Mouse (Mus musculus) midbrain, embryonic 14.5 days (tissue): ENCODE results near the gene S100a2. TPM values are rescaled to one million over a fixed set of nuclear protein-coding genes. Genes with fewer than 3 reads are reported as not detected.

ENCODE experiments used
- ATAC-seq: fragments of 200-750 bp; cut with Nextera tagmentation; 2 replicates; pipeline ENCODE4 v1.8.0; 2017; ENCODE audit warnings: moderate number of reproducible peaks, moderate library complexity; ENCODE audit not compliant: low FRiP score, low TSS enrichment
- DNase-seq: peaks from one replicate; pipeline ENCODE4 v3.0.0-alpha.2; 2015
- H3K27ac ChIP-seq: fragments of 300-500 bp; sonication (generic); replicated peaks from 2 replicates; pipeline ENCODE4 v1.5.1; 2014; ENCODE audit warnings: mild to moderate bottlenecking, low read depth, low read length, moderate library complexity
- H3K27me3 ChIP-seq: fragments of 300-500 bp; sonication (generic); 2 replicates; pipeline ENCODE4 v1.6.1; 2014; ENCODE audit warnings: low read length, control low read depth, mixed read lengths; ENCODE audit not compliant: control insufficient read depth, insufficient read depth
- H3K36me3 ChIP-seq: fragments of 300-500 bp; sonication (generic); 2 replicates; pipeline ENCODE4 v1.6.1; 2014; ENCODE audit warnings: low read length, control low read depth; ENCODE audit not compliant: control insufficient read depth, insufficient read depth
- H3K4me1 ChIP-seq: fragments of 300-500 bp; sonication (generic); 2 replicates; pipeline ENCODE4 v1.6.1; 2014; ENCODE audit warnings: mild to moderate bottlenecking, antibody characterized with exemption, low read length, control low read depth; ENCODE audit not compliant: control insufficient read depth, insufficient read depth
- H3K4me2 ChIP-seq: fragments of 300-500 bp; sonication (generic); 2 replicates; pipeline ENCODE4 v1.6.1; 2014; ENCODE audit warnings: mild to moderate bottlenecking, low read length, moderate library complexity
- H3K4me3 ChIP-seq: fragments of 300-500 bp; sonication (generic); replicated peaks from 2 replicates; pipeline ENCODE4 v1.5.1; 2014; ENCODE audit warnings: low read depth, low read length
- H3K9ac ChIP-seq: fragments of 300-500 bp; sonication (generic); replicated peaks from 2 replicates; pipeline ENCODE4 v1.6.1; 2014; ENCODE audit warnings: mild to moderate bottlenecking, low read length, moderate library complexity
- H3K9me3 ChIP-seq: fragments of 300-500 bp; sonication (generic); 2 replicates; pipeline ENCODE4 v1.6.1; 2016; ENCODE audit warnings: low read length, control low read depth, mixed read lengths; ENCODE audit not compliant: control insufficient read depth
- WGBS: fragments of 180-500 bp; shearing (Covaris S2); extraction: QIAGEN DNeasy Blood & Tissue Kit; methylation state at CpG from one replicate; pipeline ENCODE4 v1.1.7; 2014; 5-methylcytosine and 5-hydroxymethylcytosine counted together
- polyA plus RNA-seq: library from polyadenylated mRNA; unstranded; fragments of >200 nt; fragmentation: Nextera tagmentation; extraction: Ambion mirVana; gene quantifications from 2 replicates; pipeline ENCODE4 v1.2.1, GENCODE M21; 2014

Gene S100a2
- polyA plus RNA-seq, 1 experiment from 2014 or later: not detected

- H3K4me1 ChIP-seq: no peaks in the 10 kb centered on the region
- ATAC-seq: no peak
- H3K36me3 ChIP-seq: no peaks in the 10 kb centered on the region
- H3K9ac ChIP-seq: no peak overlapping the region
- H3K4me2 ChIP-seq: no peak overlapping the region
- H3K9me3 ChIP-seq: no peaks in the 10 kb centered on the region
- H3K27ac ChIP-seq: no peak overlapping the region
- no peak overlapping the region for H3K4me3 ChIP-seq
- no peaks in the 10 kb centered on the region for H3K27me3 ChIP-seq
- no peak for DNase-seq
- 89% methylated on average over 6 of the region's 6 CpGs for WGBS
Observed at GRCm38 (mm10) chr3:90600036-90600435, 10.0 kb downstream of the S100a2 start.

- H3K27me3 ChIP-seq: no peaks in the 10 kb centered on the region
- 75% methylated on average over 8 of the region's 8 CpGs for WGBS
- no peak overlapping the region for H3K4me3 ChIP-seq
- ATAC-seq (no peak), DNase-seq (no peak)
- no peak overlapping the region for H3K27ac ChIP-seq
- no peak overlapping the region for H3K4me2 ChIP-seq
- H3K9ac ChIP-seq: no peak overlapping the region
- no peaks in the 10 kb centered on the region for H3K36me3 ChIP-seq
- H3K9me3 ChIP-seq: no peaks in the 10 kb centered on the region
- no peaks in the 10 kb centered on the region for H3K4me1 ChIP-seq
Observed at GRCm38 (mm10) chr3:90600458-90601195, 10.6 kb downstream of the S100a2 start.

- WGBS: 86% methylated on average over 11 of the region's 11 CpGs
- Histone ChIP-seq H3K27ac (no peak within 1 kb of the TSS), H3K4me3 (no peak within 1 kb of the TSS), H3K9ac (no peak within 1 kb of the TSS), H3K27me3 (no peaks in the 10 kb centered on the region), H3K9me3 (no peaks in the 10 kb centered on the region), H3K36me3 (no peaks in the 10 kb centered on the region), H3K4me2 (no peak within 1 kb of the TSS), H3K4me1 (no peaks in the 10 kb centered on the region)
- ATAC-seq (no peak), DNase-seq (no peak)
Observed at GRCm38 (mm10) chr3:90601486-90602110, 11.6 kb downstream of the S100a2 start, which contains the start of gene Gm42674. TSS of gene Gm42674 (plus strand) at chr3:90601904.

- H3K9ac ChIP-seq: no peak within 1 kb of the TSS
- H3K4me2 ChIP-seq: no peak within 1 kb of the TSS
- 79% methylated on average over 3 of the region's 3 CpGs for WGBS
- H3K27ac ChIP-seq: no peak within 1 kb of the TSS
- H3K4me1 ChIP-seq: no peaks in the 10 kb centered on the region
- H3K27me3 ChIP-seq: no peaks in the 10 kb centered on the region
- no peak for DNase-seq
- H3K9me3 ChIP-seq: no peaks in the 10 kb centered on the region
- H3K36me3 ChIP-seq: no peaks in the 10 kb centered on the region
- no peak within 1 kb of the TSS for H3K4me3 ChIP-seq
- no peak for ATAC-seq
Observed at GRCm38 (mm10) chr3:90603623-90604022, 13.6 kb downstream of the S100a2 start, which contains the start of gene S100a4. TSS of gene S100a4 (plus strand) at chr3:90603771.

- no peaks in the 10 kb centered on the region for H3K9me3 ChIP-seq
- no peak overlapping the region for H3K4me3 ChIP-seq
- H3K4me2 ChIP-seq: no peak overlapping the region
- no peak for ATAC-seq
- H3K27ac ChIP-seq: no peak overlapping the region
- H3K27me3 ChIP-seq: no peaks in the 10 kb centered on the region
- no peaks in the 10 kb centered on the region for H3K4me1 ChIP-seq
- no peaks in the 10 kb centered on the region for H3K36me3 ChIP-seq
- H3K9ac ChIP-seq: no peak overlapping the region
- WGBS: 62% methylated on average over 4 of the region's 4 CpGs
- peak; percentile 66 for DNase-seq
Observed at GRCm38 (mm10) chr3:90604416-90604815, 14.4 kb downstream of the S100a2 start.

GRCm38 (mm10) chr3:90605049-90605448, 15.0 kb downstream of the S100a2 start:
- H3K27ac ChIP-seq: no peak overlapping the region
- 90% methylated on average over 3 of the region's 3 CpGs for WGBS
- no peak for ATAC-seq

GRCm38 (mm10) chr3:90605736-90606135, 15.7 kb downstream of the S100a2 start:
- Histone ChIP-seq H3K36me3 (no peaks in the 10 kb centered on the region), H3K9ac (no peak overlapping the region), H3K4me3 (no peak overlapping the region), H3K9me3 (no peaks in the 10 kb centered on the region), H3K4me2 (no peak overlapping the region), H3K27ac (no peak overlapping the region), H3K27me3 (no peaks in the 10 kb centered on the region), H3K4me1 (no peaks in the 10 kb centered on the region)
- no peak for ATAC-seq
- DNase-seq: no peak
- WGBS: 91% methylated on average over 2 of the region's 2 CpGs

More at GRCm38 (mm10) chr3:90605049-90605448, 15.0 kb downstream of the S100a2 start:
- Histone ChIP-seq H3K36me3 (no peaks in the 10 kb centered on the region), H3K9ac (no peak overlapping the region), H3K27me3 (no peaks in the 10 kb centered on the region), H3K4me2 (no peak overlapping the region), H3K4me3 (no peak overlapping the region), H3K4me1 (no peaks in the 10 kb centered on the region), H3K9me3 (no peaks in the 10 kb centered on the region)
- DNase-seq: no peak

- H3K4me1 ChIP-seq: no peaks in the 10 kb centered on the region
- no peaks in the 10 kb centered on the region for H3K27me3 ChIP-seq
- no peak overlapping the region for H3K9ac ChIP-seq
- DNase-seq (no peak), ATAC-seq (no peak)
- no peaks in the 10 kb centered on the region for H3K9me3 ChIP-seq
- WGBS: 93% methylated on average over 6 of the region's 6 CpGs
- H3K4me2 ChIP-seq: no peak overlapping the region
- H3K36me3 ChIP-seq: no peaks in the 10 kb centered on the region
- no peak overlapping the region for H3K27ac ChIP-seq
- no peak overlapping the region for H3K4me3 ChIP-seq
Observed at GRCm38 (mm10) chr3:90606185-90606584, 16.1 kb downstream of the S100a2 start.

- H3K4me3 ChIP-seq: no peak overlapping the region
- H3K27me3 ChIP-seq: no peaks in the 10 kb centered on the region
- 89% methylated on average over 3 of the region's 3 CpGs for WGBS
- no peaks in the 10 kb centered on the region for H3K36me3 ChIP-seq
- ATAC-seq (no peak), DNase-seq (no peak)
- no peaks in the 10 kb centered on the region for H3K4me1 ChIP-seq
- no peak overlapping the region for H3K4me2 ChIP-seq
- H3K9me3 ChIP-seq: no peaks in the 10 kb centered on the region
- H3K9ac ChIP-seq: no peak overlapping the region
- no peak overlapping the region for H3K27ac ChIP-seq
Observed at GRCm38 (mm10) chr3:90607361-90607760, 17.3 kb downstream of the S100a2 start.
